Comparison of ENCODE assay signal across 17 mouse cellular contexts in genomic region chr9:99559557-99559904, GRCm38 (mm10). TPM values are rescaled to one million over a fixed set of nuclear protein-coding genes. Genes with fewer than 3 reads are reported as not detected.
"Had no signal": no experiment of that assay in that cellular context is flagged by ENCODE, and none has a peak within 500 bp of the region (broad histone marks: within the 10 kb centered on the region; RNA-seq: fewer than 3 reads in every experiment).

No protein-coding gene starts in this region.

- H3K9ac ChIP-seq: kidney, embryonic 15.5 days; midbrain, embryonic 12.5 days had no signal

- H3K27me3 ChIP-seq: kidney, embryonic 15.5 days; midbrain, embryonic 12.5 days had no signal

- H3K27ac ChIP-seq: kidney, embryonic 15.5 days; layer of hippocampus, adult 2 months; midbrain, embryonic 12.5 days; stomach, postnatal 0 days had no signal

- DNase-seq: kidney, adult 2 months; kidney, postnatal 25 days; left cerebral cortex, postnatal 4 days; lung, adult 18-20 months; right cerebral cortex, postnatal 14 days; thymus, postnatal 14 days had no signal

- H3K4me2 ChIP-seq: kidney, embryonic 15.5 days; midbrain, embryonic 12.5 days had no signal

- H3K4me3 ChIP-seq: kidney, embryonic 15.5 days; layer of hippocampus, adult 2 months; midbrain, embryonic 12.5 days had no signal

- H3K4me1 ChIP-seq: kidney, embryonic 15.5 days; midbrain, embryonic 12.5 days had no signal

- H3K9me3 ChIP-seq: kidney, embryonic 15.5 days; midbrain, embryonic 12.5 days had no signal

- ATAC-seq: intestine, embryonic 16.5 days; midbrain, embryonic 16.5 days had no signal

- H3K36me3 ChIP-seq: kidney, embryonic 15.5 days; midbrain, embryonic 12.5 days had no signal

RNA-seq across cellular contexts. Expression of gene A4gnt, which starts 52.8 kb away (rescaled TPM):
- total RNA-seq: layer of hippocampus, postnatal 10 days; left cerebral cortex, postnatal 4 days had no signal
- polyA plus RNA-seq: limb, embryonic 14.5 days; lung, embryonic 16.5 days; midbrain, embryonic 12.5 days; midbrain, embryonic 16.5 days; neural tube, embryonic 14.5 days; spleen, adult 2 months had no signal
